Mouse (Mus musculus) T-cell, adult 2 months (primary cell): ENCODE measurements around the gene Rsrp1.

Source experiments
- DNase-seq: peaks from one replicate; pipeline ENCODE4 v3.0.0; 2022; ENCODE audit warnings: low spot score

Gene Rsrp1

DNA sequence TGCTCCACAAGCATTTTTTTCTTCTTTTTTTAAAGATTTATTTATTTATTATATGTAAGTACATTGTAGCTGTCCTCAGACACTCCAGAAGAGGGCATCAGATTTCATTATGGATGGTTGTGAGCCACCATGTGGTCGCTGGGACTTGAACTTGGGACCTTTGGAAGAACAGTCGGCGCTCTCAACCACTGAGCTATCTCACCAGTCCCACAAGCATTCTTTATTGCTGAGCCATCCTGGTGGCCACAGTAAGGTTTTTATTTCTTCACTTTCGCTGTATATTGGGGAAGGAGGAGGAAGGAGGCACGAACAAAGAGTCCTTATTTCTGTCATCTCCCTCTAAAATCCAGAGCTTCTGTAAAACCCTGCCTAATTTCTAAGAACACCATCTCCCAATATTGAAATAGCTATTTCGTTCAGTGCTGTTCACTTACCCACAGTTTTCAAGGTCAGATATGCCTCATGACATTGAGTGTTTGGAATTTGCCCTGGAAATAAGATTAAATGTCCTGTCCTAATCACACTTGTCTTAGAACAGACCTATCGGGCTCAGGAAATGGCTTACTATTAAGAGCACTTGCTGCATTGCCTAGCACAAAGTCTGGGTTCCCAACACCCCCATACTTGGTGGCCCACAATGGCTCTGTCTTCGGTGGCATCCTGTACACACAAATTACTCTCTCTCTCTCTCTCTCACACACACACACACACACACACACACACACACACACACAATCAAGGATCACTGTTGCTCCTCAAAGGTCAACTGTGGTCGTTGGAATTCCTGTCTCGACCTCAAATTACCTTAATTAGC lies 1.1 kb upstream of the Rsrp1 start:
- DNase-seq, result peak; percentile 30

DNA sequence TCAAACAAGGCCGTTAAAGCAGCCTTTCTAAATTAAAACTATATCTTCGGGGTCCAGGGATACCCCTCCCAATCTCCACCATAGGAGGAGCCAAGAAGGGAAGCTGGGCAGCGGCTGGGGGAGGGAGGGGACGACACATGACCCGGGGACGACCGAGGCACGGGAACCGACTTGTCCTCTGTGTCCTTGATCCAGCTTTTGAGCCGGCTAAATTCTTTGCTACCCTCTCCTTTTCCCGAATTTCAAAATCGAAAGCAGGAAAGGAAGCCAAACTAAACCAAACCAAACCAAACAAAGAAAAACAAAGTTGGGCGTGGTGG lies 507 bp upstream of the Rsrp1 start:
- peak; percentile 41 for DNase-seq

DNA sequence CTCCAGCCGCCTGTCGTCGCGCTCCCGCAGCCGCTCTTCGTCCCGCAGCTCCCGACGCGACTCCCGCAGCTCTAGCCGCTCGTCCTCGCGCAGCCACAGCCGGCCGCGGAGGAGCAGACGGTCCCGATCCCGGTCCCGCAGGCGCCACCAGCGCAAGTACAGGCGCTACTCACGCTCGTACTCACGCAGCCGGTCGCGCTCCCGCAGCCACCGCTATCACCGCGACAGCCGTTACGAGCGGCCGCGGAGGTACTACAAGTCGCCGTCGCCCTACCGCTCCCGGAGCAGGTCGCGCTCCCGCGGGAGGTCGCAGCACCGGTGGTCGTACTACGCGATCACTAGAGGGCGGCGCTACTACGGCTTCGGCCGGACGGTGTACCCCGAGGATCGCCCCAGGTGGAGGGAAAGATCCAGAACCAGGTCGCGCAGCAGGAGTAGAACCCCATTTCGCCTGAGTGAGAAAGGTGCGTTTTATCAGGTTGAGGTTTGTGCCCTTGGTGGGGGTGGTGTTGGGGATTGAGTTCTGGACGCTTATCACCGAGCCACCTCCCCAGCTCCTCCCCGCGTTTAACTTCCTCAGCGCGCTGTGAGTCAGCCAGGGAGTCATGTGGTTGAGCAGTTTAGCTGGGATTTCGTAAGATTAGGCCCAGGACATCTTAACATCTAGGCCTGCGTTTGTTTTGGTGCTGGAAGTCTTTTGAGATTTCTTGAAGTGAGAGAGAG lies 788 bp downstream of the Rsrp1 start:
- DNase-seq, result peak; percentile 71

DNA sequence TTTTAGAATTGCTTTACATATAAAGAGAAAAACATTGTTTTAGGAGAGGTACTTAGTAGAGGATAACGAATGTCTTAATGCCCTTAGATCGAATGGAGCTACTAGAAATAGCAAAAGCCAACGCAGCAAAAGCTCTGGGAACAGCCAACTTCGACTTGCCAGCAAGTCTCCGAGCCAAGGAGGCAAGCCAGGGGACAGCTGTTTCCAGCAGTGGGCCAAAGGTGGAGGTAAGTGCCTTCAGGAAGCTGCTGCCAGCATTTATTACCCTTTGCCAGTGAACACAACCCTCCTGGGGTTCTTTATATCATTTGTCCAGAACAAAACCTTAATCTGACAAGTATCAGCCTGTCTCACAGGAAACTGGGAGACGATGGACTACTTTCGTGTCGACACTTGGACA lies 1.8 kb downstream of the Rsrp1 start:
- no peak for DNase-seq

DNA sequence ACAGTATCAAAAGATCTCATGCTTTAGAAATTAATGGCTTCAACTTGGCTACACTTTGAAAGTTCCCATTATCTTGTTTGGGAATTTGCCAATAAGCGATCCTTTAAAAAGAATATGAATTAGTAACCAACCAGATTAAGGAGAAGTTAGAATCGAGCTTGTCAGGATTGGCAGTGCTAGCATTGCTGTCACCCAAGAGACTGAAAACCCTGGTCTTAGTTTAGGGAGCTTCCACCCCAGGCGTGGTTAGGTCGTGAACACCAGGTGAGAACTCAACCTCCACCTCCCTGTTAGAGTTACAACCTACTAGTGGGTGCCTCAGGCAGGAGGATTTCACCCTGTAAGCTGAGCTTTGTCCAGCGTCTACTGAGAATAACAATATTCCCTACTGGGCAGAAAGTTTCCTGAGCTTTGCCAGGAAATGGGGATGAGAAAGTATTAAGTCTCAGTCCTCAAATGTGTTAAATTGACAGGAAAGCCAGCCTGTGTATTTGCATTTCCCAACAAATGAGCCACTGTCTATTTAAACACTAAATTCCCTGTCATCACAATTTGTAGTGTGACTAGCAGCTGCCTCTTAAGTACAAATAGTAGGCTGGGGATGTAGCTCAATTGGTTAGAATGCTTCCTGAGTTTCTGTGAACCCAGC lies 4.5 kb downstream of the Rsrp1 start:
- peak; percentile 47 for DNase-seq

DNA sequence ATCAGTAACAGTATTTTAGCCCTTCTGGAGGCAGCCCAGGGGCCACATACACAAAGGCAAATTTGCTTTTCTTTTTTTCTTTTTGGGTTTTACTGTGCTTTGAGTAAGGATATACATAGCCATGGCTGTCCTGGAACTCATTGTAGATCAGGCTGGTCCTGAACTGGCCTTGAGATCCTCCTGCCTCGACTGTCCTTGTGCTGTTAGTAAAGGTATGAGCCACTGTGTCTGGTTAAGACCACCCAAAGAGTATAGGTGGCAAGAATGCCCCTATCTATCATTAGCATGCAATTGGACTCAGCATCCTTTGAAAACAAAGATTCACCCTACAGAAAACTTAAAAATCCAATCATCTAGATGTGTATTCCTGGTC lies 5.1 kb downstream of the Rsrp1 start:
- no peak for DNase-seq

DNA sequence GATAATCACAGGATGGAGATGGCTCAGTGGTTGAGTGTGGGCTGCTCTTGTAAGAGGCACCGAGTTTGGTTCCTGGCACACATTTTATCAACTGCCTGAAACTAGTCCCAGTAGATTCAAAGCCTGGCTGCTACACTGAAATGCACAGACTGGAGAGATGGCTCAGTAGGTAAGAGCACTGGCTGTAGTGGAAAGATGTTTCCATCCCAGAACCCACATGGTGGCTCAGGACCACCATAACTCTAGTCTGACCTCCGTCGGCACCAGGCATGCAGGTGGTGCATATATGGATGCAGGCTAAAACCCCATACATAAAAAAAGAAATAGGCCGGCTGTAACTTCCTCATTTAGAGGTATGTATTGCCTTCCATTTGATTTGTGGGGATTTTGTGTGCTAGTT lies 6.1 kb downstream of the Rsrp1 start:
- DNase-seq, result no peak

DNA sequence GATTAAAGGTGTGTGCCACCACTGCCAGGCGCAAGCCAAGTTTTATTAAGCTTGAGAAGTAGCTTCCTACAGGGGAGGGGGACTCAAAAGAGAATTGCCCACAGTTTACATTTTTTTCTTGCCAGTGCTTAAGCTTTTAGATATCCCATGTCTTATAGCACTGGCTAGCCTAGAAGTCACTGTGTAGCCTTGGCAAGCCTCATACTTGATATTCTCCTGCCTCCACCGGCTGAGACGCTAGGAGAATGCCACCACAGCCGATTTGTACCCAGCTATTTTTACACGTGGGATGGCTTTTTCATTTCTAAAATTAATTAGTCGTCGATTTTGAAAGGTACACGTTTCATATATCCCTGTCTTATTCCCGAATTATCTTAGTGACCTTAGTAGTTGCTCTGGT lies 6.8 kb downstream of the Rsrp1 start:
- no peak for DNase-seq

DNA sequence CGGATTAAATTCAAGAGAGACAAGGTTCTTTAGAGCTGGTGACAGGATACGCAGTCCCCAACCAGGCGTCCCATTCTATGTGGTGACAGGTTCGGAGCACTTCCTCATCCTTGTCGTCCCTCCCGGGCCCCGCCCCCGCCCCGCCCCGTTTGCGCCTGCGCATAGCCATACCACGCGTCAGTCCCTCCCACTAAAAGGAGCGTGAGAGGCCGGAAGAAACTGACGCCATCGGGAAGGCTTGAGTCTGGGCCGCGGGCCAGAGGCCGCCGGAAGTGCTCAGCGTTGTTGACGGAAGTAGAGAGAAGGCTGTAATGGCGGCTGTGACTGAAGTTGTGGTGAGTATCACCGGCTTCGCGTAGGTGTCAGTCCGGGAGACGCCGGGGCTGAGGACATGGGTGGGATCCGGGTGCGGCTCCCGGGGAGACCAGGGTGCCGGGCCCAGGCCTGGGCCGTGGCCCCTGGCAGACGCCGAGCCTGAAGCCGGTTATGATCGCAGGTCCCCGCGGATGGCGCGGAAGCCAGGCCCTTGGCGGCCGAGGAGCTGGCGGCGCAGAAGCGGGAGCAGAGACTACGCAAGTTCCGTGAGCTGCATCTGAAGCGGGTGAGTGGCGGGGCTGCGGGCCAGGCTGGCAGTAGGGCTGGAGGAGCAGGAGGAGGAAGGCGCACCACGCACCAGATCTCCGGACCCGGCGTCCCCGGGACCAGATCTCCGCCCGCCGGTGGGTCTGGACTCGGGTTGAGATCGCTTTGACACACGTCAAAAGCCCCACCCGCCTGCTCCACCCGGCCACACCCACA lies 7.5 kb downstream of the Rsrp1 start, which contains the start of gene Syf2:
Syf2 (plus strand) TSS at position 215 of the 798 bp plus-strand sequence.
- peak; percentile 96 for DNase-seq

DNA sequence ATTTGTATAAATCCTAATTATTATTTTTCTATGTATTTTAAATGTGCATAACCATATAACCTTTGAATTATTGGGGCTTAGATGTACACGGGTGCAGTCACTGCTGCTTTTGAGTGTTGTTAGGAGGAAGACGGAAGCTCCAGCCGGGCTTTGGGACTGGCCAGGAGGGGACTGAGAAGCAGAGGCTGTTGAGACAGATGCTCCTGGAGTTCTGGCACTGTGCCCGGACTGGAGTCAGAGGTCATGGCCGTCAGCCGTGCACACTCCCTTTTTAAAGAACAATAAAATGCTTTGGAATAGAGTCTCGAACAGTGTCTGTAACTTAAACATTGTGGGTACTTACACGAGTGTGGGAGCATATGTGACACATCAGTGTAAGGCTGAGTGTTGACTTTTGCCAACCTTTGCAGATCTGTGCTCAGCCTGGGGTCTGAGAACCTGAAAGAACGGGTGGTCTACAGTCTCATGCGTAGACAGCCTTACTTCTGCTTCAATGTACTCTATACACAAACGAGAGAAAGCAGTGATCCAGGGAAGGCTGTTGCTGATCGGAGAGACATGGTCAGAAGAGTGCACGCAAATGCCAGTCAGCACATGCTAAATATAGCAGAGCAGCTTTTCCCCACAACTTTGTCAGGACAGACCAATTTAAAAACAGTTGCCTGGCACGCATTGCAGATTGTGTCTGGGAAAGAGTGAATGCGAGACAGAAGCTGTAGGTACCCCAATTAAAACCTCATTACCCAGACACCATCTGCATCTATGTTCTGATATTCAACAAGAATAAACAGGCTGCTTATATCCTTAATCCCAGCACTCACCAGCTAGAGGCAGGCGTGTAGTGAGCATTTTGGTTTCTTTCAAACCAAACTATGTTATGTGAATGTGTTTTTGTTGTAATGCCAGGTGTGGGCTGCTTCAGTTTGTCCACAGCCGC lies 14.1 kb downstream of the Rsrp1 start:
- DNase-seq, result no peak

DNA sequence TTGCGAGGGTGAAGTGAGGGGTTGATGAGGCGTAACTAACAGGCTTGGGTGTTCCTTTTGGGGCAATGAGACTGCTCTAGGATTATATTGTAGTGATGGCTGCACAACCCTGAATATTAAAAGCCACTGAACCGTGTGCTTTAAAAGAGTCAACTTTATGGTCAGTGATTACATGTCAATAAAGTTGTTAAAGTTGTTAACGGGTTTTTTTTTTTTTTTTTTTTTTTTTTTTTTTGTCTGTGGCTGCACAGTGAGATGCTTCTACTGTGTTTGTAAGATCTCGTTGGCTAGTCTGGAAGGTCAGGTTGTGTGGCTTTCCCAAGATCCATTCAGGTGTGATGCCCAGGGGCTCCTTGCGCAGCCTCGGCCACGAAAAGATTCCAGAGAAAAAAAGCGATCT lies 16.5 kb downstream of the Rsrp1 start:
- no peak for DNase-seq

DNA sequence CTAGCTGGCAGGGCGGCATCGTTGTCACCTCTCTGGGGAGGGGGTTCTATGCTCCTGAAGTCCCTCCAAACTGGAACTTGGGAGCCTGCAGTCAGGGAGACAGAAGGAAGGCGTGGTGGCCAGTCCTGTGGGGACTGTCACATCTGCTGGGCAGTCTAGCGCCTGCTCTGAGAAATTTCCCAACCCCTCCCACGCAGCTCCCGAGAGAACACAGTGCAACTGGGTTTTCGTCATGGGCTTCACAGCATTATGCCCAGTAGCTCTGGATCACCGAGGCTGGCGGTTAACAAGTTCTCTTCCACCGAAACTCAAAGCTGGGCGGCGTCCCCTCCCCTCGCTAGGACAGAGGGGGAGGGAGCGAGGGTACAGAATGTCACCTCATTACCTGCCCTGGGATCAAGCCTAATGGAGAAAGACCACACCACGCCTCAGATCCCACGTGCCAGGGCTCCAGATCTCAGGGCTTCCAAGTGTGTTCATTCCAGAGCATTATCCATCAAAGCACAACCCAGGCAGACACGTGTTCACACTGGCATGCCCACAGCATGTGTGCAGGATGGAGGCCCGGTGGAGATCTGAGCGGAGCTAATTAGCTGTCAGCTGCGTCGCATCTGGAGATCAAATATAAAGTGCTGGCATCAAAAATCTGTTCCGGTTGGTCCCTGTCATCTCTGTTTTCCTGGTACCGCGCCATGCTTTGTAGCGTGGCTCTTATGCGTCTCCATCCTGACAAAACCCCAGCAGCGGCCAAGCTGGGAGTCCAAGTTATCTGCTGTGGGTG lies 20.6 kb downstream of the Rsrp1 start:
- no peak for DNase-seq

DNA sequence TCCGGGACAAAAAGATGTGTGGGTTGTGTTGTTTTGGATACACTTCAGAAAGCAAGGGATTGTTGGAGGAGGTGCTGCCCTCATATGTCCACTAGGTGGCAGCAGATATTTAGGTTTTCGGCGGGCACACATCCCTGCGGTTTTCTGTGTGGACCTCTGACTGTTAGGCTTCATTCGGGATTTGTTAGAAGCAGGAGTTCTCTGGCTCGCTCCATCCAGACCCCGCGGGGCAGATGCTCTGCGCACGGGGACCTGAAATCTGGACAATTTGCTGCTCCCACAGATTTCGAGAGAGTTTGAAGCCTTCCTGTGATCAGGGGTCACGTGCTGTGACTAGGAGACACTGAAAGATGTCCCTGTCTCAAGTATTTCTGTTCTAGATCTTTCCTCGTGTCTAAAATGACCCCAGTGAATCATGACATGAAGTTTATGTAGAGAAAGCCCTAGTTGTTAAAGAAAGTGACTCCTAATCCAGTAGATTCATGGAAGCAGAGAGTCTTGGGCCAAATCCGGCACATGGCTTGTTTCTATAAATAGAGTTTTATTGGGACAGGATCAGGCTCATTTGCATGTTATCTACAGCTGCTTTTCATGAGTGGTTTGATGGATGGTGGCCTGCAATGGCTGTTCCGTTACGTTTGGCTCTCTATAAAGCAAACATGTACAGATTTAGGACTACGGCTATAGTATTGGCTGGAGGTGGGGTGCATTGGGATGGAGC lies 22.8 kb downstream of the Rsrp1 start:
- DNase-seq, result peak; percentile 63

DNA sequence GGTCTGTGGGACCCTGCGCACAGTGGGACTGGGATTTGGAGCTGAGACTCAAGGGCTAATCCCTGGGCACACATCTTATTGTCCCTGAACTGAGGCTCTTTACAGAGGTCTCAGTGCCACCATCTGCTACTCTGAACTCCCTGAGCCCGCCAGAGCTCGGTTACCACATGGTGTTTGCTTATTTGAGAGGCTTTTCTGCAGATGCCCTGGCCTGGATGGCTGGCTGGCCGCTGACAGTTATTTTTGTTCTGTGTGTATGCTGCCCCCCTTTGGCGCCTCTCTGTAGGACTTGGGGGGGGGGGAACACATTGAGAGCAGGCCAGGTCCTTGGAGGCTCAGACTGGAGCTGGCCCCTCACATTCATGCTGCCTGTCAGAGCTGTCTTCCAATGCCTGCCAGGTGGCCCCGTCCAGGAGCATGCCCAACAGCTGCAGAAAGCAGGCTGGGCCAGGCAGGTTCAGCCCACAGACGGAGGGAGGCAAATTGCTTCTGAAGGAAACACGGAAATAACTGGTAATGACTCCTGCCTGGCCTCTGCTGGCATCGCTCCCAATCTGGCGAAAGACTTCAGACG lies 27.2 kb downstream of the Rsrp1 start:
- no peak for DNase-seq

DNA sequence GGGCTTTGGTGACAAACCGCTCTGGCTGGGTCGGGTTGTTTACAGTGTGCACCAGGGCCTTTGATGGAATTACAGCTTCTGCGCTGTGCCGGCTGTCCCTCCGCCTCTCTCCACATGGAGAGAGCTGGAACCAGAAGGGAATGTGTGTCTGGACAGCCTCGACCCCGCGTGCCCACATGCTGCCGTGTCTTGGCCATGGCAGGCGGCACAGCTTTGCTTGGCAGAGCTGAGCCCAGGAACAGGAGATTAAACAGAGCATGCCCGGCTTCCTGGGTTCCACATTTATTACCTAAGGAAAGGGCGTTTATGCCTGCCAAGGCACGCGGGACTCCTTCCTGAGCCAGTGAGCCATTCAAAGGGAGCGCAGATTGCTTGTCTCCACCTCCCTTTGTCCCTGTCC lies 31.1 kb downstream of the Rsrp1 start:
- no peak for DNase-seq

DNA sequence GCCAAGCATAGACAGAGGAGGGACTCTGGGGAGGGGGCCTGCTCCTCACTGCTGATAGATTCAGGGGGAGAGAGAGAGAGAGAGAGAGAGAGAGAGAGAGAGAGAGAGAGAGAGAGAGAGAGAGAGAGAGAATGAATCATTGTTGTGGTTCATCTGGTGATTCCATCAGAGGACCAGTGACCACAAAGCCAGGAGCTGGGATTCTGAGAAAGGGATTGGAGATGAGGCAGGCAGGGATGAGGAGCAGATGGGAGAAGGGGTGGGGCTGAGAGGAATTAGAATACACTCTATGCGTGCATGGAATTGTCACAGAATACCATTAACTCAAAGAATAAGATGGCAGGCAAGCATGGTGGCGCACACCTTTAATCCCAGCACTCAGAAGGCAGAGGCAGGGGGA lies 31.8 kb downstream of the Rsrp1 start:
- no peak for DNase-seq

DNA sequence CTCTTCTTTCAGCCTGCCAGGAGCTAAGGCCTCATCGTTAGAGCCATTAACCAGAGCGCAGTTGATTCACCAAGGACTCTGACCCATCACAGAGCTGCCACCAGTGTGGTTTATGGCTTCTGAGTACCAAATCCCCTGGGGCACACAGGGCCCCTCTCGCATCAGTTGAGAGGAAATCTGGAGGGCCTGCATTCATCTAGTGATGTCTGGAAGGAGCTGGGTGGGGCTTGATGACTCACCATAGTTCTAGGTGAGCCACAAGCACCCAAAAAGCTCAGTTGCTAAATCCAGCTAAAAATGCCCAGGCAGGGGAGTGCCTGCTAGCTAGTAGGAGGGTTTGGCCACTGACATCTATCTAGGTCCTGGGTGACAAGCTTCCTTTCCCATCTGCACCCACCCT lies 32.5 kb downstream of the Rsrp1 start:
- no peak for DNase-seq

DNA sequence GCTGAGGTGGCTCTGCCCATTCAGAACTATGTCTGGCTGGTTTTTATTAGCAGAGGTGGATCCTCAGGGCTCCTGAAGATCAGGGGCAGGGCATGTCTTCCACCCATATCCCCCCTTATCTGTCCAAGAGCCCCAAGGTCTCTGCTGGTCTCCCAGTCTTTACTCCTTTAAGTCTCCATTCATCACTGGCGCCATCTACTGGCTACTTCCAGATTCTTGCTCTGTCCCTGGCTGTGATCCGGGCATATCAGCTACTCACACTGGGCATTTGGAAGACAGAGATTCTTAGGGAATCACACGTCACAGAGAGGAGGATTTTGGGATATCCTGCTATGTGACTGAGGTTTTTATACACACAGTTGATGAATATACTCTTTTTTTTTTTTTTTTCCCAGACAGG lies 32.9 kb downstream of the Rsrp1 start:
- peak; percentile 53 for DNase-seq

DNA sequence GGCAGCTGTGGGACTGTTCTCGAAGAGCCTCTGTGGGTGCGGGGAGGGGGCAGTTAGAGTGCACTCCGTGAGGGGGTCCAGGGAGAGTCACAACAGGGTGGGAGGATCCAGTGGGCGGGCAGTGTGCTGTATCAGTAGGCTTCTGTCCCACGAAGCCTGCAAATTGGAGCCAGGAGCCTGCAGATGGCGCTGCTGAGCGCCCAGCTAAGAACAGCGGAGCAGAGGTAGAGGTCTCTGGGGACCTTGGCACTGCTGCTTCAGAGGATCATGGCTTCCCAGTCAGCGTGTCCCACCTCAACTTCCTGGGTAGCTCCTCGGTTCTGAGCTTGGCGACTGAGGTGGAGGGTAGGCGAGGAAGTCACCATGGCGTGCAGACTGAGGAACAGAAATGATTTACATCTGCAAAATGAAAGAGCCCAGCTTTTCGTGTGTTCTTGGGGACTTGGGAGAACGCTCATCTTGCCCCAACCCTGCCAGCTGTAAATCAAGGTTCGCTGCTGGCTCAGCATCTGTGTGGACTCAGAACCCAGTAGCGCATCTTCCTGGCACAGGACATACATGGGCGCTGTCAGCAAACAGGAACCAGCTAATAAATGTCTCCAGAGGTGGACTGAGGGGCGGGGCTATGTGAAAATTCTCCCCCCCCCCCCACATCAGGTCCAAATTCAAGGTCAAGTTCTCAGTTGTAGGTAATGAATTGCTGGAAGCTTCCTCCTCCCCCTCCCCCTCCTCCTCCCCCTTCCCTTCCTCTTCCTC lies 39.8 kb downstream of the Rsrp1 start:
- DNase-seq, result peak; percentile 62
